Comparison of ENCODE assay signal across 15 mouse cellular contexts in genomic region chr7:45196176-45196535, GRCm38 (mm10). TPM values are rescaled to one million over a fixed set of nuclear protein-coding genes. Genes with fewer than 3 reads are reported as not detected.
"Had no signal": no experiment of that assay in that cellular context is flagged by ENCODE, and none has a peak within 500 bp of the region (broad histone marks: within the 10 kb centered on the region; RNA-seq: fewer than 3 reads in every experiment).

No protein-coding gene starts in this region.

- H3K36me3 ChIP-seq: kidney, embryonic 15.5 days; limb, embryonic 13.5 days; midbrain, embryonic 15.5 days; neural tube, embryonic 12.5 days had no signal

- H3K9ac ChIP-seq: kidney, embryonic 15.5 days; liver, embryonic 14.5 days; midbrain, embryonic 15.5 days; neural tube, embryonic 12.5 days had no signal

- H3K9me3 ChIP-seq: kidney, embryonic 15.5 days; limb, embryonic 13.5 days; midbrain, embryonic 15.5 days; neural tube, embryonic 12.5 days had no signal

- DNase-seq: kidney, postnatal 14 days; lung, adult 18-20 months; right cerebral cortex, postnatal 4 days; spleen, adult 18-20 months; thymus, adult 18-20 months; thymus, postnatal 14 days had no signal

- ATAC-seq: midbrain, embryonic 15.5 days had no signal

- H3K27ac ChIP-seq: kidney, embryonic 15.5 days; limb, embryonic 13.5 days; liver, embryonic 14.5 days; midbrain, embryonic 15.5 days; neural tube, embryonic 12.5 days had no signal

- H3K27me3 ChIP-seq: midbrain, embryonic 15.5 days had no signal

- H3K4me2 ChIP-seq: kidney, embryonic 15.5 days; limb, embryonic 13.5 days; midbrain, embryonic 15.5 days; neural tube, embryonic 12.5 days had no signal

- H3K4me3 ChIP-seq: kidney, embryonic 15.5 days; limb, embryonic 13.5 days; midbrain, embryonic 15.5 days; neural tube, embryonic 12.5 days had no signal

RNA-seq across cellular contexts. Expression of gene Ccdc155, which starts 8.5 kb away (rescaled TPM):
- polyA plus RNA-seq: liver, adult 2 months had no signal

RNA-seq across cellular contexts. Expression of gene Pth2, which starts 15.4 kb away (rescaled TPM):
- polyA plus RNA-seq: kidney, embryonic 15.5 days; large intestine, adult 2 months; limb, embryonic 13.5 days; liver, adult 2 months; liver, embryonic 14.5 days; lung, embryonic 16.5 days; neural tube, embryonic 12.5 days; stomach, embryonic 14.5 days had no signal

RNA-seq across cellular contexts. Expression of gene Gfy, which starts 16.8 kb away (rescaled TPM):
- polyA plus RNA-seq: kidney, embryonic 15.5 days; large intestine, adult 2 months; limb, embryonic 13.5 days; liver, adult 2 months; liver, embryonic 14.5 days; lung, embryonic 16.5 days; midbrain, embryonic 15.5 days; neural tube, embryonic 12.5 days; stomach, embryonic 14.5 days had no signal
